Mouse (Mus musculus) c-Kit-positive CD71-negative TER-119-negative erythroid progenitor cells, embryonic 14.5 days (primary cell): ENCODE data around the gene Sf3a1.

Source experiments
- DNase-seq: peaks from one replicate; pipeline ENCODE4 v3.0.0-alpha.2; 2013; ENCODE audit warnings: low read depth

Gene Sf3a1

DNA sequence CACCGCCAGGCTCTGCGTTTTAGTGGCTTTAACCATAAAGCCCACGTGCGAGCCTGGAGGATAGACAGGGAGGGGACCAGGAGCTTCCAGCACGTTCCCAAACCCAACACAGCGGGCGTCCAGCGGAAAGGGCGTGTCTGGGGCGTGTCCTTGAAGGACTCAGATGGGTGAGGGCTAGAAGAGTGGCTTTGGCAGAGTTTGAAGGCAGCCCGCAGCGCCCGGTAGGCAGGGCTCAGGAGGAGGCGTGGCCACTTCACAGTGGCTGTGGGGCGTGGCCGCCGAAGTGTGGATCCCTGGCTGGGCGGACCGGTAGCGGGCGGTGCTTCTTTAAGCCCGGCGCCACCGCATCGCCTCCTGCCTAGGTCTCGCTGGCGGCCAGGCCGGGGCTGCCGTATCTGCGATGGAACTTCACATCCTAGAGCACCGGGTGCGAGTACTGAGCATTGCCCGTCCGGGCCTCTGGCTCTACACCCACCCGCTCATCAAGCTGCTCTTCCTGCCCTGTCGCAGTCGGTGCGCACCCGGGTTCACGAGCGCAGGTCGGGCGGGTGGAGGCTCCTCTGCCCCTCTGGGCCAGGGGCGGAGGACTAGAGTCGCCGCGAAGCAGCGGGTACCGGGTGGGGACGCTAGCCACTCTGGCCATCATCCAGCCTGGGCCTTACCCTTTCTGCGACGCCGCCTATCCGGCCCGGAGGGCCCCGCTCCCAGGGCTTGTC, 57.9 kb downstream of the Sf3a1 start, which contains the start of gene Castor1:
TSS of gene Castor1 (plus strand) at position 312 of the 716 bp plus-strand sequence.
- DNase-seq: peak; percentile 76

GRCm38 (mm10) chr11:4218637-4219036, 58.5 kb downstream of the Sf3a1 start:
- no peak for DNase-seq

GRCm38 (mm10) chr11:4219317-4219751, 59.2 kb downstream of the Sf3a1 start:
- no peak for DNase-seq

DNA sequence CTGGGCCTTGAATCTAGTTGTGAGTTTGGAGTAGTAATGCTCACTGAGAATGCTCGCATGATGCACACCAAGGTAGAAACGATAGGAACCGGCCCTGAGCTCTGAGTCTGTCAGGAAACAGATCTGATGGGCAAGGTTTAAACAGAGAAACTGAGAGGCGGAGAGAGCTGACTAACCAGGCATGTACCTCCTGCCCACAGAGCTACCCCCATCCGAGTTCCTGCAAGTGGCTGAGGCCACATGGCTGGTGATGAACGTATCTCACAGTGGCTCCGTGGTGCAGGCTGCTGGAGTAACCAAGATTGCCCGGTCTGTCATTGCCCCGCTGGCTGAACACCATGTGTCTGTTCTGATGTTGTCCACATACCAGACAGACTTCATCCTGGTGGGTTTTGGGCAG, 59.8 kb downstream of the Sf3a1 start:
- no peak for DNase-seq

GRCm38 (mm10) chr11:4220443-4221400, 60.6 kb downstream of the Sf3a1 start:
- peak; percentile 73 for DNase-seq

GRCm38 (mm10) chr11:4222046-4222950, 62.1 kb downstream of the Sf3a1 start:
- no peak for DNase-seq

DNA sequence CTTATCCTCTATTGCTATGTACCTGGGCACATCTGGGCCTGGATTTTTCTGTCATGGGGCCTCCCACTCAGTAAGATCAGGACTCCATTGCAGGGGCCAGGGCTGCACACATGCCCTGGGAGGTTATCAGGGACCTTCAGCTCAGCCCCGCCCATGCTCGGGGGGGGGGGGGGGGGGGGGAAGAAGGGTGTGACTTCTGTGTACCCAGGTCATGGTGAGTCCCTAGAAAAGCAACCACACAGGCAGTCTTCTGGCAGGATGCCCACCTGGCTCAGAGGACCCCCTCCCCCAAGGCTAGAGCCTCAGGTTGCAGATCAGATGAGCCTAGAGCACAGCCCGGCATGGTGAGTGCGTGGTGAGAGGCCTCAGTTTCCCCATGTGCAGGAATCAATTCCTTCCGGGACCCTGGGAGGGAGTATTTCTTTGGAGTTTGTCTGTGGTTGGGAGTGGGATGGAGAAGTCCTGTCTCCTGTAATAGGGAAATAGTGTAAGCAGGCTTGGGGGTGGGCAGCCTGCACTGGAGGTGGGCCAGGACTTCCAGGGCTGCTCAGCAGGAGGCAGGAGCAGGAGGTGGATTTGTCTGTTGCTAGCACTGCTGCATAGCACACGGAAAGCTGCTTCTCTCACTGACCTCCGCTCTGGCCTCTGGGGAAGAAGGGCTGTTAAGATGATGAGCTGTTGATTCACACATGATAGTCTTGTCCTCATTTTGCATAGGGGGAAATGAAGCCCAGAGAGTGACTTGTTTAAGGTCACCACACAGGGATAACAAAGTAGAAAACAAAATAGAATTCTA, 63.4 kb downstream of the Sf3a1 start:
- DNase-seq: no peak

DNA sequence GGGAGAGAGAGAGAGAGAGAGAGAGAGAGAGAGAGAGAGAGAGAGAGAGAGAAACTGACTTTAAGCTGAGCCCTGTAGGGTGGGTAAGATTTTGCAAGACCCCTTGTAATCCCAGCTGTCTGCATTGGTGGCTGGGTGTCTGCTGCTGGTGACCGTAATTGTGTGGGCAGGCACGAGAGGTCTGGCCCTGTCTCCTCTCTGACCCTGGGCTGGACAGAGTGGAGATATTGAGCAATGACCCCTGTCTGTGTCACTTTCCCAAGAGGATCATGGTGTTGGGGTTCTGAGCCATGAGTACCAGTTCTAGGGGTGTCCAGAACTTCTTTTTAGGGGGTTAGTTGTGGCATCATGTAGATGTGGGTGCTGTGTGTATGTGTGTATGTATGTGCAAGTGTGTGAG, 64.1 kb downstream of the Sf3a1 start:
- DNase-seq: no peak

DNA sequence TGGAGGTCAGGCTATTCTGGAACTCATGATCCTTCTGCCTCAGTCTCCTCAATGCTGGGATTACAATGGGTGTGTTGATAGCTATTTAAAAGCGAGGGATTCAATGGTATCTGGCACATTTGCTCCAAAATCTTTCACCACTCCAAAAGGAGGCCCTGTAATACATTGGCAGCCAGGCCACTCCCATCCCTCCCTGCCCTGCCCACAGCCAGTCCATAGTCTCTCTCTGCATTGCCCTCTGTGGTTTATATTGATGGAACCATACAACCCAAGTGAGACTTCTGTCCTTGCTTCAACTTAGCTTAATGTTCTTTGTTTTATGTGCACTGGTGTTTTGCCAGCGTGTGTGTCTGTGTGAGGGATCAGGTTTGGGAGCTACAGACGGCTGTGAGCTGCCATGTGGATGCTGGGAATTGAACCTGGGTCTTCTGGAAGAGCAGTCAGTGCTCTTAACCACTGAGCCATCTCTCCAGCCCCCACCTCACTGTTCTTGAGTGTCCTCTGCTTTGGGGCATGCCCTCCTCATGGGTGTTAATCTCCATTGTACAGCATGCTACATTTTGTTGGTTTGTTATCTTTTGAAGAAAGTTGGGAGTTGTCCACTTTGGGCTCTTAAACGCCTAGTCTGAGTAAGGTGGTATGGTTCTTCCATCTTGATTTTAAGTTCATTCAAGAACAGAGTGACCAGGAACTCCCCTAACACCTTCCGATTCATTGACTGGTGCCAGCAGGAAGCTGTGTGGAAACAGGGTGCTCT, 66.6 kb downstream of the Sf3a1 start:
- no peak for DNase-seq

GRCm38 (mm10) chr11:4228463-4228862, 68.3 kb downstream of the Sf3a1 start:
- DNase-seq: no peak

- no peak for DNase-seq
These were observed 69.7 kb downstream of the Sf3a1 start for GRCm38 (mm10) chr11:4229841-4230240.

DNA sequence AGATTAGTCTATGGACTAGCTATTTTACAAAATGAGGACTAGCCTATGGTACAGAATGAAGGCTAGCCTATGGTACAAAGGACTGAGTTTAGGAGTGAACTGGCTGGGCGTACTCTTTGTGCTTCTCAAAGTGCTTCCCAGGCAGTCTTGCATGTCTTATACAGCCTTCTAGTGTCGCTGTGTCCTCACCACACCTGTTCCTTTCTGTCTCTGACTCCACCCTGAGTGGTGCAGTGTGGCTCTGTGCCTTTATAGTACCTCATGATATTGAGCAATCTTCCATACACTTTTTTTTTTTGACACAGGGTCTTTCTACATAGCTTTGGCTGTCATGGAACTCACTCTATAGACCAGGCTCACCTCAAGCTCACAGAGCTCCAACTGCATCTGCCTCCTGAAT, 71.3 kb downstream of the Sf3a1 start:
- DNase-seq: no peak
